Mouse (Mus musculus): ENCODE results near the gene Calcoco2.

GRCm38 (mm10) chr11:96116116-96116515, 4.4 kb upstream of the Calcoco2 start:
- TF ChIP-seq TAL1 (IDR thresholded peaks at IDR 0.05; ENCODE audit: low read length): no peak
- no peak for TF ChIP-seq GATA1 (IDR thresholded peaks at IDR 0.05; ENCODE audit: low read length)
